Comparison of ENCODE assay signal across 10 mouse cellular contexts in the genomic region with DNA sequence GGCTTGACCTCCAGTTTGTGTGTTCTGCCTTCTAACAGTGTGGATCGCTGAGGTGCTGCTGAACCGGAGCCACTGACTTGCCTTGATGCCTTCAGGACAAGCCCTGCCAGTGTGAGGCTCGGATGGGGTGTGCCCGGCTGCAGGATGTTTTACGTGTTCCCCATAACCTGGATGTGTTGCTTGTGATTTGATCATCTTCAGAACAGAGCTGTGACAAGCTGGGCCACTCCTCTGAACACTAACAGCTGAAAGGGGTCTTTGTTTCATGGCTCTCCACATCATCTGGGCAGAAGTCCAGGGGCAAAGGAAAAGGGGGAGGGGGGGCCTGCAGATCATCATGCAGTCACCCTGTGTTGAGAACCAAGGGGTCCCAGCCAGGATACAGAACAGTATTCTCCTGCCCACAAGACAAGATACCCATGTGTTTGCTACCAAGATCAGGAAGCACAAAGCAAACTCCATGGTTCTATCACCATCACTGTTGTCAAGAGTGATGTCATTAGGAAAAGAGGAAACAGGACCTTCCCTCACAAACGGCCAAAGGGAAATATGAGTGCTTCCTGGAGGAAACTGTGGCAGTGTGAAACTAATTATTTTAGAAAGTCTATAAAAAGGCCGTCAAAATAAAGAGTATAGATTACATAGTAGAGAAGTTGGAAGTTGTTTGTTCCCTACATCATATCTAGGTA. TPM values are rescaled to one million over a fixed set of nuclear protein-coding genes. Genes with fewer than 3 reads are reported as not detected.
A peak's percentile ranks its signal among the peaks of the same experiment; 100 is the strongest.
DNase-seq lines count a peak whose midpoint lies in the region; ATAC-seq and TF ChIP-seq lines count a peak whose summit lies in the region.
"Had no signal": no experiment of that assay in that cellular context is flagged by ENCODE, and none has a peak within 500 bp of the region (broad histone marks: within the 10 kb centered on the region; RNA-seq: fewer than 3 reads in every experiment).

No protein-coding gene starts in this region.

- H3K9me3 ChIP-seq in heart, embryonic 12.5 days (replicated peaks) = no peaks in the 10 kb centered on the region
- no peaks in the 10 kb centered on the region for H3K9me3 ChIP-seq in limb, embryonic 14.5 days (ENCODE audit: control insufficient read depth, low read length)

- peak overlapping the region; percentile 76 for H3K27ac ChIP-seq in heart, embryonic 12.5 days (ENCODE audit: poor library complexity, severe bottlenecking)
- peak overlapping the region; percentile 28; the same call in 1 of the 2 replicates for H3K27ac ChIP-seq in limb, embryonic 14.5 days (replicated peaks; ENCODE audit: low read depth, low read length)

- 42% methylated on average over 7 of the region's 7 CpGs for WGBS in heart, embryonic 12.5 days
- WGBS in limb, embryonic 14.5 days = 40% methylated on average over 7 of the region's 7 CpGs

- no peaks in the 10 kb centered on the region for H3K27me3 ChIP-seq in heart, embryonic 12.5 days (replicated peaks)
- no peaks in the 10 kb centered on the region for H3K27me3 ChIP-seq in limb, embryonic 14.5 days (ENCODE audit: control insufficient read depth, insufficient read depth, low read length)

- no peak overlapping the region for H3K9ac ChIP-seq in heart, embryonic 12.5 days
- no peak overlapping the region for H3K9ac ChIP-seq in limb, embryonic 14.5 days (ENCODE audit: low read depth, low read length, severe bottlenecking)

- ATAC-seq in heart, embryonic 12.5 days (ENCODE audit: insufficient number of reproducible peaks, low FRiP score) = peak; percentile 78
- ATAC-seq in limb, embryonic 14.5 days (ENCODE audit: low FRiP score, low read depth) = peak; percentile 79

- H3K4me3 ChIP-seq in heart, embryonic 12.5 days = no peak overlapping the region
- H3K4me3 ChIP-seq in limb, embryonic 14.5 days (replicated peaks; ENCODE audit: low read length) = no peak overlapping the region

- peak overlapping the region; percentile 41 for H3K4me2 ChIP-seq in heart, embryonic 12.5 days
- peak overlapping the region; percentile 23; the same call in 1 of the 2 replicates for H3K4me2 ChIP-seq in limb, embryonic 14.5 days (replicated peaks; ENCODE audit: low read depth, low read length, severe bottlenecking)

- DNase-seq in heart, adult 18-20 months = no peak
- peak; percentile 28 to 33 for DNase-seq in right cerebral cortex, postnatal 10 days (ENCODE audit: low spot score in 2 of 2)
- DNase-seq in right cerebral cortex, postnatal 14 days = no peak
- DNase-seq in limb, embryonic 14.5 days (ENCODE audit: low spot score) = no peak
- DNase-seq in layer of hippocampus, adult 18-20 months (ENCODE audit: low spot score in 2 of 2) = no peak
- no peak for DNase-seq in layer of hippocampus, adult 9-11 months
- DNase-seq in urinary bladder, postnatal 14 days (ENCODE audit: low spot score) = no peak

- H3K36me3 ChIP-seq in heart, embryonic 12.5 days = no peaks in the 10 kb centered on the region
- no peaks in the 10 kb centered on the region for H3K36me3 ChIP-seq in limb, embryonic 14.5 days (ENCODE audit: control insufficient read depth, insufficient read depth, low read length)

- peaks cover 4% of the 10 kb centered on the region; the same call in 1 of the 2 replicates for H3K4me1 ChIP-seq in heart, embryonic 12.5 days (replicated peaks)
- H3K4me1 ChIP-seq in limb, embryonic 14.5 days (ENCODE audit: control insufficient read depth, insufficient read depth, low read length) = peaks cover 4% of the 10 kb centered on the region; the same call in 1 of the 2 replicates

- no peak for TF ChIP-seq POLR2A in limb, embryonic 14.5 days (IDR thresholded peaks at IDR 0.05; ENCODE audit: borderline replicate concordance, extremely low read depth, insufficient read depth, insufficient read length)

RNA-seq across cellular contexts. Expression of a gene that starts 25.9 kb away (rescaled TPM):
- polyA plus RNA-seq in heart, embryonic 12.5 days (2016; fragmentation: Nextera tagmentation; extraction: Ambion mirVana) = 0.19 TPM in 1 of 2 replicates, not detected in the other
- total RNA-seq in heart, adult 18-20 months (2021) = not detected
- 0.03 TPM in 1 of 2 replicates, not detected in the other for polyA plus RNA-seq in limb, embryonic 14.5 days (2012; rRNA removed)
- polyA plus RNA-seq in limb, embryonic 14.5 days (2014; fragmentation: Nextera tagmentation; extraction: Ambion mirVana) = 0.08 TPM in 1 of 2 replicates, not detected in the other
- total RNA-seq in layer of hippocampus, adult 18-20 months (2021) = not detected
- total RNA-seq: layer of hippocampus, postnatal 10 days had no signal
- polyA plus RNA-seq: cerebellum, adult 2 months had no signal

Comparison
In these comparisons a context has a peak if more than half of its experiments do, and no peak if none do; other contexts are left out.
1. DNase-seq: peak in right cerebral cortex, postnatal 10 days (2 of 2); none in heart, adult 18-20 months (0 of 2), right cerebral cortex, postnatal 14 days (single experiment), limb, embryonic 14.5 days (single experiment), layer of hippocampus, adult 18-20 months (0 of 2), layer of hippocampus, adult 9-11 months (single experiment) and urinary bladder, postnatal 14 days (single experiment).